Mouse (Mus musculus): ENCODE results near the gene Hist1h2ag.
A peak's percentile ranks its signal among the peaks of the same experiment; 100 is the strongest.

The Hist1h2ag gene

DNA sequence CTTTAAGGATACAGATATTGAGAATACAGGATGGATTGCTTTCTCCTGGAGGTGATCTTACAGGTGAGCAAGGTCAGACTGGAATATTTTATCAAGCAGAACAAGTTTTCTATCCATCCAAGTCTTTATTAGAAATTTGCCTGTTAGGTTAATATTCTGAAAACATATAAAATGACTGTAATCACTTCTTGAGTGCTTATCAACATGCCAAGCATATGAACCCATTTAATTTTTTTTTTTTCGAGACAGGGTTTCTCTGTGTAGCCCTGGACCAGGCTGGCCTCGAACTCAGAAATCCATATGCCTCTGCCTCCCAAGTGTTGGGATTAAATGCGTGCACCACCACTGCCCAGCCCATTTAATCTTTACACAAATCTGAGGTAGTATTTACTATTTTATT lies 5.8 kb downstream of the Hist1h2ag start:
- no peak for DNase-seq (ENCODE audit: low read depth)

DNA sequence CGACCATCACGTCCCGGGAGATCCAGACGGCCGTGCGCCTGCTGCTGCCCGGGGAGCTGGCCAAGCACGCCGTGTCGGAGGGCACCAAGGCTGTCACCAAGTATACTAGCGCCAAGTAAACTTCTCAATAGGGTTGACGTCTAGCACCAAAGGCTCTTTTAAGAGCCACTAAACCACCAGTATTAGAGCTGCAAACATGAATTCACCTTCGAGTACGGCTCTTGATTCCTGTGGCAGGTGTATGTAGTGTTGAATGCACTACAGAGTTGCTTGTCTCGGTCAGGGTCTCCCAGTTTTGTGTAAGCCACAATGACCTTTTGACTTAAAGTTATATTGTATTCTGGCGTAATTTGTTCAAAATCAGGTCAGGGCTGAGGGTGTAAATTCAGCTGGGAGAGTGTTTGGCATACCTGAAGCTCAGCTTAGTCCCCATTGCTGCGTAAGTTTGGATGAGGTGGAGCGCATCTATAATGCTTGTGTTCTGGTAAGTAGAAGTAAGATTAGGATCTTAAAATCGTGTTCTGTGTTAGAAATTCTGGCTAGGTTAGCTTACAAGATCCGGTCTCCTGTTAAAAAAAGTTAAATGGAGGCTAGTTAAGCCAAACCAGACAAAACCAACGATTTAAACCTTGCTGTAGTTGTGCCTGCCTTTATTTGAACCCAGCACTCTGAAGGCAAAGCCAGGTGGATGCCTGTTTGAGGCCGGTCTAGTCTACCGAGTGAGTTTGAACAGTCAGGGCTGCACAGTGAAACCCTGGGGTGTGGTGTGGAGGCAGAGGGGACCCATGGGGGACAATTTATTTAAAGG lies 6.4 kb downstream of the Hist1h2ag start:
- peak; percentile 90 for DNase-seq (ENCODE audit: low read depth)

DNA sequence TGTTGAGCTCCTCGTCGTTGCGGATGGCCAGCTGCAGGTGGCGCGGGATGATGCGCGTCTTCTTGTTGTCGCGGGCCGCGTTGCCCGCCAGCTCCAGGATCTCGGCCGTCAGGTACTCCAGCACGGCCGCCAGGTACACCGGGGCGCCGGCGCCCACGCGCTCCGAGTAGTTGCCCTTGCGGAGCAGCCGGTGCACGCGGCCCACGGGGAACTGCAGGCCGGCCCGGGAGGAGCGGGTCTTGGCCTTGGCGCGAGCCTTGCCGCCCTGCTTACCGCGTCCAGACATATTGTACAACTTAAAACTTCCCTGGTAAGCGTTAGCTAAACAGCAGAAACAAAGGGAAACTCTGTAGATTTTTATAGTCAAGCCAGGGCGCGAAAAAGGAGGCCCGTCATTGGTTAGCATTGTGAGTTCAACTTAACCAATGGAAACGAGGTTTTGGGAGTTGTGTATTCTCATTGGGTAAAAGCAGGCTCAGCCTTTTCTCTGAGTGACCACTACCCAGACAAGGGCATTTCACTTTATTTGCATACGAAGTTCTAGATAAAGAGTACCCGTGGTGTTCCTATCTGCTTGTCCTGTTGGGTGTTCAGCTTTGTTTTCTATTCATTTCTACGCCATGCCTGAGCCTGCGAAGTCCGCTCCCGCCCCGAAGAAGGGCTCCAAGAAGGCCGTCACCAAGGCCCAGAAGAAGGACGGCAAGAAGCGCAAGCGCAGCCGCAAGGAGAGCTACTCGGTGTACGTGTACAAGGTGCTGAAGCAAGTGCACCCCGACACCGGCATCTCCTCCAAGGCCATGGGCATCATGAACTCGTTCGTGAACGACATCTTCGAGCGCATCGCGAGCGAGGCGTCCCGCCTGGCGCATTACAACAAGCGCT lies 7.2 kb downstream of the Hist1h2ag start, which contains the start of the genes Hist1h2ah and Hist1h2bk:
Hist1h2ah (minus strand) TSS at position 302 of the 882 bp plus-strand sequence.
Hist1h2bk (plus strand) TSS at position 604 of the 882 bp plus-strand sequence.
- peak; percentile 100 for DNase-seq (ENCODE audit: low read depth)

DNA sequence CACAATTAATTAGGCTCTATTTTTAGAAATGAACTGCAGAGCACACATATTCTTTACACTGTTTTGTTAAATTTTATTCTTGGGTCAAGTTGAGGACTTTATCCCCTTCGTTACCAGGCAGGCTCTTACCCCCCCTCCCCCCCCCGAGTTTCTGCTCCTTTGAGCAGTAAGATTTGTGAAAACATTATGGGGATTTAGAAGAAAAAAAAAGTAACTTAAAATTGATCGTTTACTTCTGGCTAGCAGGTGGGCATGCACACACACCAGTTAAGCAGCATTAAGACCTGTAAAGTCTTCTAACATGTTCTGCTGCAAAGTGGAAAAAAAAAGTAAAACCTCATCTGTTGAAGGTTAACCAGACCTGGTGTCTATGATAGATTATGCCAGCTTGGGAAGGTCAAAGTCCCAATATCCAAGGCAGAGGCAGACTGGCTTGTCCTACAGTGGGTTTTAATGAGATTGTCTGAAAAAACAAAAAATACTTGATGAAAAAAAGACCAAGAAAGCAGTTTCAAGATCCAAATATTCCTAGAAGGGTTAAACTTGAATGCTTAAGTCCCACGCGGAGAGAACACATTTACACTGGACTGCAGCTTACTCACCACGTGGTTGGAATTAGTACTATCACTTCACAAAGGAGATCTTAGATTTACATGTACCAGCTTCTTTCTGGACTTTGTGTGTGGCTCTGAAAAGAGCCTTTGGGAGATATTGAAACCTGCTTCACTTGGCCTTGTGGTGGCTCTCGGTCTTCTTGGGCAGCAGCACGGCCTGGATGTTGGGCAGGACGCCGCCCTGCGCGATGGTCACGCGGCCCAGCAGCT lies 8.1 kb downstream of the Hist1h2ag start:
- DNase-seq (ENCODE audit: low read depth), result peak; percentile 89

DNA sequence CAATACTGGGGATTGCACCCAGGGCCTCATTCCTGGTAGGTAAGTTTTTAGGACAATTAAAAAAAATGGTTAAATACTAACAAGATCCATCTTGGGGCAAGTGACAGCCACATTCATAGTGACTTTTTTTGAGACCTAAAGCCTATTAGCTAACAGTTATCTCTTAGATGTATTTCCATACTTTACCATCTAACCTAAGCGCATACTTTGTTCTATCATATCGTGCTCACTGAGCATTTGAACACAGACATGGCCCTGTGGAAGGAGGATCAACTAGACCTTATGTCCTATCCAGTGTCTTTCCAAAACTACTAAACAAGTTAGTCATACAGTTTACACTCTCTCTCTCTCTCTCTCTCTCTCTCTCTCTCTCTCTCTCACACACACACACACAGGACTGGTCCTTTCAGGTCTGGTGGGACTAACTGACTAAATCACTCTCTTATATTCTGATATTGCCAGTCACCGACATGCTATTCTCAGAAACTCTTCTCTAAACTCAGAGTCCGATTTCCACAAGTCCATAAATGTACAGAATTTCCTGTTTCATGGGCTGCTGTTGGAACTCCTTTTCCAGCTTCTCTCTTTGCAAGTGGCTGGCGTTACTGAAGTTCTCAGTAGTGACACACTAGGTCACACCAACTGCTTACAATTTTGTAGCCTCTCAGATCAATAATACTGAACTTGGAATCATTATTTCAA lies 8.9 kb downstream of the Hist1h2ag start:
- DNase-seq (ENCODE audit: low read depth), result peak; percentile 82

DNA sequence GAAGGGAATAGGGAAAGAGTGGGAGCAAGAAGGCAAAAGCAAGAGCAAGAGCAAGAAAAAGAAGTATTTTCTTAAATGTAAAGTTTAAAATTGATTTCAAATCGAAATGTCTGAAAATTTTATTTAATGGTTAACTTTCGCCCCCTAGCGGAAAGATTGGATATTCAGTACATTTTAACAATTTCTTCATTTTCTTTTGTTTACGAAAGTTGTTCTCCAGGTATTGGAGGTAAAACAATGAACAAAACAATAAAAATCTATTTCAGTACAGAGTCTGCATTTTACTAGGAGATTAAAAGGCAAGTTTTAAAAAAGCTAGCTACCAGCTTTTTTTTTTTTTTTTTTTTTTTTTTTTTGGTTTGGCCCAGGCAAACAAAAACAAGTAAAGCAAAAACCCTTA lies 12.3 kb downstream of the Hist1h2ag start:
- peak; percentile 79 for DNase-seq (ENCODE audit: low read depth)

DNA sequence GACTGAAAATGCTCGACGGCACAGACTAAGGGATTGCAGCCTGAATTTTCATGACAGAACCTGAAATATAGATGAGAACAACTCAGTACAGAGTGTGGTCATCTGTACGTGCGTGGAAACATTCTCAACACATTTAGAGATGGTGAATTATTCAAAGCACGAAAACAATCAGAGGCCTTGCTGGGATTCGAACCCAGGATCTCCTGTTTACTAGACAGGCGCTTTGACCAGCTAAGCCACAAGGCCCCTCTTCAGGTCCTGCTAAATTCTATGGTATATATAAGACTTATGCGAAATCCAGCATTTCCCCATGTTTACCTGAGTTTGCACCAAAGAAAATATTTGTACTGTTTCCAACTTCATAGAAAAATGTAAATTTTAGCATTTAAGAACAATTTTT lies 12.8 kb downstream of the Hist1h2ag start:
- DNase-seq (ENCODE audit: low read depth), result peak; percentile 89

DNA sequence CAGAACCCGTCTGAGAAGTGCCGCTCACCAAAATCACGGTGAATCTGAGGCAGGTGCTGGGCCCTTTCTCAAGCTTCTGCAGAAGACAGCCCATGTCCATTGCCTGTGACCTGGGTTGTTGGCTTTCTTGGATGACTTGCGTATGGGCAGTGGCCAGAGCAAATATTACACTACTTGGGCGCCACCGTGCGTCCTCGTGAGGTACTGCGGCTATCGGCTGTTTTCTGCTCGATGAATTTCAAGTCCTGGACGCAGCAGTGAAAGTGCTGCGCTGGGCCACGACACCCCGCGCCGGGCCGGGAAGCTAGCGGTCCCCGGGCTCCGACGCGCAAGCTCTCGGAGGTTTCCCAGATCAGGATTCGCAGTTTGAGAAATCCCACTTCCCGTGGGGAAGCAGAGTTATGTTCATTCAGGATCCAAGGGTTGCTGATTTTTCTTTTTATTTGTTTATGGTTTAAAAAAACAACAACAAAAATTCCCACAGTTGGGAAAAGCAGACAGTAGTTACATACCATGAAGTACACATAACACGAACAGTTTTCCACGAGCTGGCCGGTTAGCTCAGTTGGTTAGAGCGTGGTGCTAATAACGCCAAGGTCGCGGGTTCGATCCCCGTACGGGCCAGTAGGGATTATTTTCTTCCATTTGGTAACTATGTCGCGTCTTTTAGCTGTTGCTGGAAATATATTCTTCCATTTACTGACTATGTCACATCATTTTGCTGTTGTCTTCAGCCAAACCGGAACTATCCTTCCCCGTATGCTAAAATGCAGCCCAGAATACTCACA lies 13.9 kb downstream of the Hist1h2ag start:
- peak; percentile 98 for DNase-seq (ENCODE audit: low read depth)

DNA sequence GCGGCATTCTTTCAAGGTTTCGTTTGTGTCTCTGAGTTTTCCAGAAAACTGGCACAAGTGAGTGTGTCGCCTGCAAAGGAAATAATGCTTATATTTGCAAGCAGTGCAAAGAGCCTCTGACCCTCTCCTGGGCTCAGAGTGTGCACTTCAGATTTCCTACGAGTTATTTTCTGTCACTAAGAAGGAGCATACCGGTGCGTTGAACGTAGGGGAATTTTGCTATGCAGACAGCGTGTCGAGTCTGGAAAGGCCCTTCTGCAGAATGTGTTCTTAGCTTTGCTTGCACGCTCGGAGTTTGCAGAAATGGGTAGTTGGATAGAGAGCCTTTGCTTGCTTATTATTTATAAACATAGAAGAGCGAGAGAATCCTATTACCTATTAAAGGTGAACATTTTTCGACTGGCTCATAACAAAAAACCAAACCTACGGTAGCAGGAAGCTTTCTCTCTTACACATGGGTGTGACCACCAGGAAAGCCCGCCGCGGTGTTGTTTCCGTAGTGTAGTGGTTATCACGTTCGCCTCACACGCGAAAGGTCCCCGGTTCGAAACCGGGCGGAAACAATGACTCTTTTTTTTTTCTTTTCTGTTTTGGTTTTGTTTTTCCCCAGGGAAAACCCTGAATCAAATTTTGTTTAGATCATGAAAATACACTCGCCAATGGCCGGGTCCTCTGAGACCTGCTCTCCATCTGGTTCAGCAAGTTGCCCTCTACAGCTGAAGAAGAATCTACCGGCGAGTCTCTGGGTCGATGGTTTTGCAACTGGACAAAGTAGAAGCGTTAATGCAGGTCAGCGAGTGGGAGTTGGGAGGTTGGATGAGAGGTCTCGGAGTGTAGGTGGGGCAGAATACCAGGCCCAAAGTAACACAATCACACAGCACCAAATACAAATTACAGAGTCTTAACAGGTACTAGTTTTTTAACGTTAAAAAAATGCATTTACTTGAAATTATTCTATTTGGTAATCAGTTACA lies 16.4 kb downstream of the Hist1h2ag start:
- peak; percentile 90 for DNase-seq (ENCODE audit: low read depth)

GRCm38 (mm10) chr13:22022241-22022640 lies 20.5 kb downstream of the Hist1h2ag start:
- peak; percentile 97 for DNase-seq (ENCODE audit: low read depth)

GRCm38 (mm10) chr13:22021581-22021980 lies 21.2 kb downstream of the Hist1h2ag start:
- DNase-seq (ENCODE audit: low read depth), result peak; percentile 74

GRCm38 (mm10) chr13:22020901-22021339 lies 21.8 kb downstream of the Hist1h2ag start:
- peak; percentile 88 for DNase-seq (ENCODE audit: low read depth)

GRCm38 (mm10) chr13:22019934-22020835 lies 22.6 kb downstream of the Hist1h2ag start:
- no peak for DNase-seq (ENCODE audit: low read depth)

GRCm38 (mm10) chr13:22015479-22016450 lies 27.0 kb downstream of the Hist1h2ag start:
- DNase-seq (ENCODE audit: low read depth), result peak; percentile 95

- no peak for DNase-seq (ENCODE audit: low read depth)
These were observed 28.3 kb downstream of the Hist1h2ag start for GRCm38 (mm10) chr13:22014411-22014845.

DNA sequence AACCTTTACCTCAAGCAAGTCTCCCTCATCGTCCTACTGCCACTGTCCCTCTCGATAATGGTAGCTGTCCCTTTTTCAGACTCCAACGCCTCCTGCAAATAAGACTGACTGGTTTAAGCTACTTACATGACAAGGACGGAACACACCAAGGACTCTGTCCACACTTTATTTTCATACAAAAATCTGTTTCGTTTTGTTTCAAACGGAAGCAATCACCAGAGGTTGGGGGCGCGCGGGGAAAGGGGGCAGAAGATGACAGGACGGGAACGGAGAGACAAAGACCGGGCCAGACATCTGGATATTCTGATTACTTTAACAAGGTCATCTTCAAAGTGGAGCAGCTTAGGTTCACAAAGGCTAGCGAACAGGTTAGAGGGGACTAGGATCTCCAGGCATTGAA lies 29.0 kb downstream of the Hist1h2ag start:
- no peak for DNase-seq (ENCODE audit: low read depth)

DNA sequence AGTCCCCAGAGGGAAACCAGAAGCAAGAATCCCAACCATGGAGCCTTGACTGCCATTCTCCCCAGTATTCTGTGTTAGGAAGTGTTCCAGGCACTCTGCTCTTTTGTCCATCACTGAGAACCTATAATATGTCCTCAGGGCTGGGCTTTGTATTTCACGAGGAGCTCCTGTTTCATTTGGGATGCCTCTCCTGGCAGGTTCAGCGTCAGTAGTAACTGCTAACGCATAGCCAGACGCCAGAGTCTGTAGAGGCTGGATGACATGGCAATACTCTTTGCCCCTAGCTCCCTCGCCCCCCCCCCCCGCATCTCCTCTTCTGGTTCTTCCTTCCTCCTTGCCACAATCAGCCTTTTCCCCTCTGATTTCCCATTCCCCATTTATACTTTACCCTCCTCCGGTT lies 33.1 kb downstream of the Hist1h2ag start, which contains the start of gene Prss16:
Prss16 (minus strand) TSS at position 101 of the 400 bp plus-strand sequence.
- DNase-seq (ENCODE audit: low read depth), result no peak
